Mouse (Mus musculus): ENCODE data around the gene Lsm4. TPM values are rescaled to one million over a fixed set of nuclear protein-coding genes. Genes with fewer than 3 reads are reported as not detected.

The Lsm4 gene
- total and polyA plus RNA-seq, 2 experiments: 30.8 to 51.8 TPM

DNA sequence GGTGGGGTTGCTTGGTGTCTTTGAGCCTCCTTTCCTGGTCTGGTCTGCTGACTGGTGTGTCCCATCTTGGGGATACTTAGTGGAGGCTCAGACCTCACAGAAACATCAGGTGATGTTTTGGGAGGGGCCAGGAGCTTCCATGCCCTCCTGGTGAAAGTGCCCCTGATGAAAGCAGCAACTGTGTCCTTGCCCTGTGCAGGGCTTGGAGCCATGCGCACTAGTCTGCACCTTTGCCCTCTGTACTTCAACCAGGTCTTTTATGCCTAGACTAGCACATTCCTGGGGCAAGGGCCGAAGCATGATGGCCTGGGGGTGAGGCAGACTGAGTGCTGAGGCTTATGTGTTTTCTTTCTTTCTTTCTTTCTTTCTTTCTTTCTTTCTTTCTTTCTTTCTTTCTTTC is 7.4 kb upstream of the Lsm4 start:
- Histone ChIP-seq H3K79me2 (ENCODE audit: control insufficient read depth, insufficient read depth, low read length) (no peaks in the 10 kb centered on the region), H3K36me3 (ENCODE audit: control insufficient read depth, insufficient read depth, low read length) (no peaks in the 10 kb centered on the region), H3K27ac (replicated peaks; ENCODE audit: insufficient read depth, low read depth, low read length) (peak overlapping the region; percentile 89), H3K4me1 (ENCODE audit: control insufficient read depth, insufficient read depth, low read length) (peaks cover 11% of the 10 kb centered on the region), H3K27me3 (ENCODE audit: control insufficient read depth, insufficient read depth, low read length) (no peaks in the 10 kb centered on the region), H3K9ac (ENCODE audit: low read depth, low read length) (no peak overlapping the region), H3K4me3 (ENCODE audit: insufficient read depth, low read depth, low read length) (no peak overlapping the region)
- 12% methylated on average over 2 of the region's 2 CpGs for WGBS
- TF ChIP-seq POLR2A (IDR thresholded peaks at IDR 0.05; ENCODE audit: extremely low read depth, insufficient read depth, low read length) (0 out of 2 replicates have a peak, but pooled peaks have one; percentile 8), CTCF (IDR thresholded peaks at IDR 0.05; ENCODE audit: low read depth, low read length) (no peak)
- DNase-seq (ENCODE audit: extremely low read depth, low read depth, low spot score): peak; percentile 97

DNA sequence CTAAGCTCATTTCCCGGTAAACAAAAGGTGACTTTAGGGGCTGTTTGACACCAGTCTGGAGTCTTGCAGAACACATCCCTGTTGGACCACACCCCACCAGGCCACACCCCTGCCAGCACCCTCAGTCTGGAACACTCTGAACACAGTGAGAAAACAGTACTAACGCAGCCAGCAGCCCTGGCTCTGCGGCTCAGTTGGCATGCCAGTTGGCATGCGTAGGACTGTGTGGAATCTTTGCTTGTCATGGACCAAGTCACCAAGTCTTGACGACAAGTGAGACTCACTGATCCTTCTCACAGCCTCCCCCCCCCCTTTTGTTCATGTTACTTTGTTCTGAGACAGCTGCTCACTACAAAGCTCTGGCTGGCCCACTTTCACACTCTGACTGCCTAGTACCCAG is 6.0 kb upstream of the Lsm4 start:
- Histone ChIP-seq H3K27me3 (ENCODE audit: control insufficient read depth, insufficient read depth, low read length) (no peaks in the 10 kb centered on the region), H3K36me3 (ENCODE audit: control insufficient read depth, insufficient read depth, low read length) (no peaks in the 10 kb centered on the region), H3K4me1 (ENCODE audit: control insufficient read depth, insufficient read depth, low read length) (peaks cover 11% of the 10 kb centered on the region), H3K4me3 (ENCODE audit: insufficient read depth, low read depth, low read length) (no peak overlapping the region), H3K27ac (replicated peaks; ENCODE audit: insufficient read depth, low read depth, low read length) (peak overlapping the region; percentile 83), H3K9ac (ENCODE audit: low read depth, low read length) (no peak overlapping the region), H3K79me2 (ENCODE audit: control insufficient read depth, insufficient read depth, low read length) (no peaks in the 10 kb centered on the region)
- peak; percentile 94 for DNase-seq (ENCODE audit: extremely low read depth, low read depth, low spot score)
- WGBS: 26% methylated on average over 5 of the region's 5 CpGs
- TF ChIP-seq POLR2A (IDR thresholded peaks at IDR 0.05; ENCODE audit: extremely low read depth, insufficient read depth, low read length) (no peak), CTCF (IDR thresholded peaks at IDR 0.05; ENCODE audit: low read depth, low read length) (no peak)

DNA sequence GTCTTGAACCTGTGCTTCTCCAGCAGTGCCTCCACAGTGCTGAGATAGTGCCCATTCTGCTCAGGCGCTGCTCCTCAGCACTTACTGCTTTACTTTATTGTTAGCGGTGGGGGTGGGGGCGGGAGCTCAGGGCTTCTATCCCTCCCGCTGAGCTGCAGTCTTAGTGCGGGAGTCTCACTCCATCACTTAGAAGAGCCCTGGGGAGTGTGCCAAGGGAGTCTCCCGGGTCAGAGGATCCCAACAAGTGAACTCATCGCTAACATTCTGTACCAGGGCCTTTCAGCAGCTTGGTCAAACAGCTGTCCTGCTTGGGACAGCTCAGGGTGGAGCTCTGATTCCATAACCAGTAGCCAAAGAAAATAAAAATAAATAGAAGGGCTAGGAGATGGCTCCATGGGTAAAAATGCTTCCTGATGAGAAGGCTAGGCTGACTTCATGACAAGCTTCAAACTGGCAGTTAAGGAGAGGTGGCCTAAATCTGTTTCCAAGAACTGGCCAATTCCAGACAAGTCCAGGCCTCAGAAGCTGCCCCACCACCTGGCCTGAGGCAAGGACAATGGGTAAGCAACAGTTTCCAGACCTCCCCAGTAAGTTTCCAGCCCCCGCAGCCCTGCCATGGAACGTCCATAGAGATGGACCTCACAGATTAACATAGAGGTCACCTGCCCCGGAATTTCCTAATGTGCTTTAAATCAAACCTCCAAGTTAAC is 1.3 kb upstream of the Lsm4 start:
- DNase-seq (ENCODE audit: extremely low read depth, low read depth, low spot score): no peak
- WGBS: 82% methylated on average over 10 of the region's 10 CpGs
- H3K79me2 ChIP-seq (ENCODE audit: control insufficient read depth, insufficient read depth, low read length): no peaks in the 10 kb centered on the region
- H3K27me3 ChIP-seq (ENCODE audit: control insufficient read depth, insufficient read depth, low read length): no peaks in the 10 kb centered on the region
- no peaks in the 10 kb centered on the region for H3K36me3 ChIP-seq (ENCODE audit: control insufficient read depth, insufficient read depth, low read length)
- H3K27ac ChIP-seq (replicated peaks; ENCODE audit: insufficient read depth, low read depth, low read length): no peak overlapping the region
- peaks cover 8% of the 10 kb centered on the region for H3K4me1 ChIP-seq (ENCODE audit: control insufficient read depth, insufficient read depth, low read length)
- H3K9ac ChIP-seq (ENCODE audit: low read depth, low read length): no peak overlapping the region
- no peak for TF ChIP-seq CTCF (IDR thresholded peaks at IDR 0.05; ENCODE audit: low read depth, low read length)
- no peak overlapping the region for H3K4me3 ChIP-seq (ENCODE audit: insufficient read depth, low read depth, low read length)

DNA sequence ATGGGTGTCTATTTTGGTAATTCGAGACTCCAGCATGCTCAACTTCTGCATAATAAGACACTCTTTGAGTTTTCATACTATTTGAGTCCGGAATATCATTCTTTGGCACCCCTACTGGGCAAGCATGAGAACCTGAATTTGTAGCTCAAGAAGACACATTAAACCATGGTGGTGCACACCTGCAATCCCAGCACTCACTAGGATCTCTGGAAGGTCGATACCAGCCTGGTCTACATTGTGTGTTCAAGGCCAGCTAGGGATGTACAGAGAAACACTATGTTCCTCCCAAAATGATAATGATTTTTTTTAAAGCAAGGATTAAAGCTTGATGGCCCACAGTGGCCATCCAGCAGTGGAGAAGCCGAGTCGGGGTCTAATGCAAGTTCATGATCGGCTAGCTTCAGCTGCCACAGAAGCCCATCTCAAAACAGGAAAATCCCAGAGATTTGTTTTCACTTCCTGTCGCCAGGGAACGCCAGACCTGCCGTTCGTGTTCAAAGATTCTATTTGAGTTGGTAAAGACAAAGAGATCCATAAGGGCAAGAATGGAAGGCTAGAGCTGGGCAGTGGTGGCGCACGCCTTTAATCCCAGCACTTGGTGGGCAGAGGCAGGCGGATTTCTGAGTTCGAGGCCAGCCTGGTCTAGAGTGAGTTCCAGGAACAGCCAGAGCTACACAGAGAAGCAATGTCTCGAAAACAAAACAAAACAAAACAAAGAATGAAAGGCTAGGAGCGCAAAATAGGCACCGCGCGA is 546 bp upstream of the Lsm4 start:
- peak overlapping the region; percentile 30 for H3K4me3 ChIP-seq (ENCODE audit: insufficient read depth, low read depth, low read length)

DNA sequence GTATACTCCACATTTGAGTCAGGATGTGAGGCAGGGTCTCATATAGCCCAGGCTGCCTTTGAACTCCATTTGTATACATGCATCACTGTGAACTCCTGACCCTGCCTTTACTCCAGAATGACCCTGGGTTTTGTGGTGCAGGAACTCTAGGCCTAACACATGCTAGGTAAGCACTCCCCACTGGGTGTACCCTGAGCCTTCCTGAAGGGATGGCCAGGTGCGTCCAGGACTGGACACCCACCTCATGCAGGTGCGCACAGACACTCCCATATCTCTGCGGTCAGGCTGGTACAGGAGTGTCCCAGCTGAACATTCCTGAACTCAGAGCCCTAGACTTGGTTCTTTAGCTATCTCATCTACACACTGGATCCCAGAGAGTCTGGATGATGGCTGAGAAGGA is 1.1 kb downstream of the Lsm4 start:
- no peak for DNase-seq (ENCODE audit: extremely low read depth, low read depth, low spot score)
- Histone ChIP-seq H3K27me3 (ENCODE audit: control insufficient read depth, insufficient read depth, low read length) (no peaks in the 10 kb centered on the region), H3K27ac (replicated peaks; ENCODE audit: insufficient read depth, low read depth, low read length) (peak overlapping the region; percentile 92), H3K36me3 (ENCODE audit: control insufficient read depth, insufficient read depth, low read length) (no peaks in the 10 kb centered on the region), H3K79me2 (ENCODE audit: control insufficient read depth, insufficient read depth, low read length) (no peaks in the 10 kb centered on the region), H3K4me3 (ENCODE audit: insufficient read depth, low read depth, low read length) (no peak overlapping the region; the same call in 1 of the 2 replicates), H3K9ac (ENCODE audit: low read depth, low read length) (peak overlapping the region; percentile 68), H3K4me1 (ENCODE audit: control insufficient read depth, insufficient read depth, low read length) (peaks cover 11% of the 10 kb centered on the region)
- WGBS: 77% methylated on average over 3 of the region's 3 CpGs
- TF ChIP-seq CTCF (IDR thresholded peaks at IDR 0.05; ENCODE audit: low read depth, low read length) (no peak), POLR2A (IDR thresholded peaks at IDR 0.05; ENCODE audit: extremely low read depth, insufficient read depth, low read length) (no peak)

More for the DNA sequence above, 546 bp upstream of the Lsm4 start:
- peaks cover 7% of the 10 kb centered on the region for H3K4me1 ChIP-seq (ENCODE audit: control insufficient read depth, insufficient read depth, low read length)
- H3K27ac ChIP-seq (replicated peaks; ENCODE audit: insufficient read depth, low read depth, low read length): peak overlapping the region; percentile 77
- TF ChIP-seq CTCF (IDR thresholded peaks at IDR 0.05; ENCODE audit: low read depth, low read length) (no peak), POLR2A (IDR thresholded peaks at IDR 0.05; ENCODE audit: extremely low read depth, insufficient read depth, low read length) (no peak)
- H3K27me3 ChIP-seq (ENCODE audit: control insufficient read depth, insufficient read depth, low read length): no peaks in the 10 kb centered on the region
- peak overlapping the region; percentile 54 for H3K9ac ChIP-seq (ENCODE audit: low read depth, low read length)
- no peak for DNase-seq (ENCODE audit: extremely low read depth, low read depth, low spot score)
- no peaks in the 10 kb centered on the region for H3K79me2 ChIP-seq (ENCODE audit: control insufficient read depth, insufficient read depth, low read length)
- 27% methylated on average over 19 of the region's 19 CpGs for WGBS
- no peaks in the 10 kb centered on the region for H3K36me3 ChIP-seq (ENCODE audit: control insufficient read depth, insufficient read depth, low read length)

DNA sequence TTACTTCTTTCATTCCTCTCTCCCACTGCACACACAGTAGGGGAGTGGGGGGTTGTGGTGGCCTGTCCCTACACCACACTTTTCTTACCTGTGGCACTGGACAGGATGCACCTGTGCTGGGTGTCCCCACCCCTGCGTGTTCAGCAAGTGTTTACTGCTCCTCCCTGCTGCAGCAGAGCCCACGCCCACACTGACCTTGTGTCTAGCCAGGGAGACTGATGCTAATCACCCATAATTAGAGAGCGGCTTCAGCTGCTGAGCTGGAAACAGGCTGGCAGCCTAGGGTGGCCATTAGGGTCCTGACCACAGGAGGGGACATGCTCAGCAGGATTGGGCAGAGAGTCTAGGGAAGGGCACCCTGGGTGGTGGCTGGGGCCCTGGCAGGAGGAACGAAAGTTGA is 1.7 kb downstream of the Lsm4 start:
- WGBS: 76% methylated on average over 4 of the region's 4 CpGs
- no peak for DNase-seq (ENCODE audit: extremely low read depth, low read depth, low spot score)
- TF ChIP-seq CTCF (IDR thresholded peaks at IDR 0.05; ENCODE audit: low read depth, low read length): no peak
- no peak for TF ChIP-seq POLR2A (IDR thresholded peaks at IDR 0.05; ENCODE audit: extremely low read depth, insufficient read depth, low read length)
- Histone ChIP-seq H3K27ac (replicated peaks; ENCODE audit: insufficient read depth, low read depth, low read length) (no peak overlapping the region), H3K4me3 (ENCODE audit: insufficient read depth, low read depth, low read length) (no peak overlapping the region), H3K79me2 (ENCODE audit: control insufficient read depth, insufficient read depth, low read length) (no peaks in the 10 kb centered on the region), H3K9ac (ENCODE audit: low read depth, low read length) (no peak overlapping the region), H3K27me3 (ENCODE audit: control insufficient read depth, insufficient read depth, low read length) (no peaks in the 10 kb centered on the region), H3K4me1 (ENCODE audit: control insufficient read depth, insufficient read depth, low read length) (peaks cover 17% of the 10 kb centered on the region), H3K36me3 (ENCODE audit: control insufficient read depth, insufficient read depth, low read length) (no peaks in the 10 kb centered on the region)

Measured in liver, adult 2 months (tissue).